Mouse (Mus musculus): ENCODE measurements around the gene Dip2c.

DNA sequence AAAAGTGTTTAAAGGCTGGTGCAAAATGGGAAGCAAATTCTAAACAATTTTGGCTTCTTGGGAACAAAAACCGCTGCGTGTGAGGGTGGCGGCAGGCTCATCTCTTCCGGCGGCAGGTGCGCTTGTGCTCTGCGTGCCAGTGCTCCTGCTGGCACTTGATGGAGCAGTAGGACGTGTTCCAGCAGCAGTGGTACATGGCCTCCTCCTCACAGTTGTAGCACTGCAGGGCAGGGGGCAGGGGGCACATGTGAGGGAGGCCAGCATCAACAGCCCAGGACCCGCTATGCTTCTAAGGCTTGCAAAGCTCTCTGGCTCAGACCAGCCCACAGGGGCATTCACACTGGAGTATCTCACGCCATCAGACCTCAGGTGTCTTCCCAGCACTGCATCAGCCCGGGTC is 410.4 kb downstream of the Dip2c start:
- no peak for TF ChIP-seq GATA1 (IDR thresholded peaks at IDR 0.05; ENCODE audit: borderline replicate concordance, low read length)
- TF ChIP-seq CTCF (IDR thresholded peaks at IDR 0.05; ENCODE audit: low read depth, low read length) = no peak
- no peak for TF ChIP-seq TAL1 (conservative IDR thresholded peaks at IDR 0.05; ENCODE audit: low read depth, low read length)
- TF ChIP-seq GATA2 (IDR thresholded peaks at IDR 0.05; ENCODE audit: borderline replicate concordance, low read depth, low read length) = no peak
